Mouse (Mus musculus) central nervous system, embryonic 14 days (tissue): ENCODE data around the gene Fbxw13. TPM values are rescaled to one million over a fixed set of nuclear protein-coding genes. Genes with fewer than 3 reads are reported as not detected.

ENCODE experiments used
- polyA plus RNA-seq: library from polyadenylated mRNA; depleted of rRNA; stranded (reverse); fragments of >200 nt; gene quantifications from 2 replicates; pipeline ENCODE4 v1.2.3, GENCODE M21; 2012; rRNA removed

The Fbxw13 gene
- polyA plus RNA-seq, result not detected in 2 replicates

GRCm38 (mm10) chr9:109195875-109196274 is at the start of gene Fbxw13:
Fbxw13 (minus strand) TSS chr9:109195975.

GRCm38 (mm10) chr9:109234654-109235053 is 38.9 kb upstream of the Fbxw13 start, which contains the start of gene Fbxw20:
Fbxw20 (minus strand) TSS chr9:109234754.

GRCm38 (mm10) chr9:109161941-109162340 is 33.8 kb downstream of the Fbxw13 start, which contains the start of gene Fbxw21:
Fbxw21 (minus strand) TSS chr9:109162041.

Other genes starting within 250 kb of the Fbxw13 start
- 6.8 and 12.8 TPM in 2 replicates for gene Col7a1, start 242.4 kb downstream of the Fbxw13 start, polyA plus RNA-seq
- 0.34 and 1.1 TPM in 2 replicates for gene Ucn2, start 210.0 kb downstream of the Fbxw13 start, polyA plus RNA-seq
- gene Pfkfb4, start 204.2 kb downstream of the Fbxw13 start, polyA plus RNA-seq, result 26.4 and 26.7 TPM in 2 replicates
- 60.7 and 85.5 TPM in 2 replicates for gene Shisa5, start 157.4 kb downstream of the Fbxw13 start, polyA plus RNA-seq
- 38.3 and 41.3 TPM in 2 replicates for gene Trex1, start 136.2 kb downstream of the Fbxw13 start, polyA plus RNA-seq
- 40.4 and 41.3 TPM in 2 replicates for gene Atrip, start 121.9 kb downstream of the Fbxw13 start, polyA plus RNA-seq
- gene Ccdc51, start 113.5 kb downstream of the Fbxw13 start, polyA plus RNA-seq, result 10.2 and 10.5 TPM in 2 replicates
- gene Tma7, start 113.4 kb downstream of the Fbxw13 start, polyA plus RNA-seq, result 256 and 271 TPM in 2 replicates
- 67.0 and 68.2 TPM in 2 replicates for gene Plxnb1, start 100.6 kb downstream of the Fbxw13 start, polyA plus RNA-seq
- gene Fbxw21, start 33.9 kb downstream of the Fbxw13 start, polyA plus RNA-seq, result not detected in 2 replicates
- 0.02 TPM in 1 of 2 replicates, not detected in the other for gene Fbxw20, start 38.8 kb upstream of the Fbxw13 start, polyA plus RNA-seq
- gene Fbxw14, start 91.7 kb upstream of the Fbxw13 start, polyA plus RNA-seq, result not detected in 2 replicates
- not detected in 2 replicates for gene Fbxw28, start 143.7 kb upstream of the Fbxw13 start, polyA plus RNA-seq
- 0.04 TPM in 1 of 2 replicates, not detected in the other for gene Fbxw22, start 208.3 kb upstream of the Fbxw13 start, polyA plus RNA-seq